Mouse (Mus musculus) embryonic facial prominence, embryonic 14.5 days (tissue): ENCODE data around the gene Snn. TPM values are rescaled to one million over a fixed set of nuclear protein-coding genes. Genes with fewer than 3 reads are reported as not detected.
A peak's percentile ranks its signal among the peaks of the same experiment; 100 is the strongest.

Experiments
- ATAC-seq: fragments of 200-750 bp; cut with Nextera tagmentation; 2 replicates; pipeline ENCODE4 v1.8.0; 2017; ENCODE audit warnings: low read depth, moderate number of reproducible peaks, moderate TSS enrichment
- DNase-seq: peaks from one replicate; pipeline ENCODE4 v3.0.0-alpha.2; 2015; ENCODE audit warnings: low spot score
- H3K27ac ChIP-seq: fragments of 300-500 bp; sonication (generic); replicated peaks from 2 replicates; pipeline ENCODE4 v1.5.1; 2014; ENCODE audit warnings: low read depth, mild to moderate bottlenecking, low read length, moderate library complexity
- H3K27me3 ChIP-seq: fragments of 300-500 bp; sonication (generic); replicated peaks from 2 replicates; pipeline ENCODE4 v1.6.1; 2014; ENCODE audit warnings: low read length; ENCODE audit not compliant: control insufficient read depth, insufficient read depth
- H3K36me3 ChIP-seq: fragments of 300-500 bp; sonication (generic); 2 replicates; pipeline ENCODE4 v1.6.1; 2014; ENCODE audit warnings: low read length, mixed read lengths; ENCODE audit not compliant: control insufficient read depth, insufficient read depth
- H3K4me1 ChIP-seq: fragments of 300-500 bp; sonication (generic); 2 replicates; pipeline ENCODE4 v1.6.1; 2014; ENCODE audit warnings: antibody characterized with exemption, low read length; ENCODE audit not compliant: control insufficient read depth, insufficient read depth
- H3K4me2 ChIP-seq: fragments of 300-500 bp; sonication (generic); 2 replicates; pipeline ENCODE4 v1.6.1; 2014; ENCODE audit warnings: low read depth, mild to moderate bottlenecking, low read length, moderate library complexity, mixed read lengths
- H3K4me3 ChIP-seq: fragments of 300-500 bp; sonication (generic); 2 replicates; pipeline ENCODE4 v1.5.1; 2014; ENCODE audit warnings: low read depth, mild to moderate bottlenecking, low read length
- H3K9ac ChIP-seq: fragments of 300-500 bp; sonication (generic); 2 replicates; pipeline ENCODE4 v1.6.1; 2014; ENCODE audit warnings: low read depth, mild to moderate bottlenecking, low read length, moderate library complexity, mixed read lengths
- H3K9me3 ChIP-seq: fragments of 300-500 bp; sonication (generic); 2 replicates; pipeline ENCODE4 v1.6.1; 2016; ENCODE audit warnings: low read length; ENCODE audit not compliant: control insufficient read depth
- WGBS: fragments of 180-500 bp; shearing (Covaris S2); extraction: QIAGEN DNeasy Blood & Tissue Kit; methylation state at CpG from one replicate; pipeline ENCODE4 v1.1.7; 2014; 5-methylcytosine and 5-hydroxymethylcytosine counted together
- polyA plus RNA-seq: library from polyadenylated mRNA; unstranded; fragments of >200 nt; fragmentation: Nextera tagmentation; extraction: Ambion mirVana; gene quantifications from 2 replicates; pipeline ENCODE4 v1.2.1, GENCODE M21; 2014

The Snn gene
- polyA plus RNA-seq, 1 experiment from 2014 or later: 46.9 TPM

DNA sequence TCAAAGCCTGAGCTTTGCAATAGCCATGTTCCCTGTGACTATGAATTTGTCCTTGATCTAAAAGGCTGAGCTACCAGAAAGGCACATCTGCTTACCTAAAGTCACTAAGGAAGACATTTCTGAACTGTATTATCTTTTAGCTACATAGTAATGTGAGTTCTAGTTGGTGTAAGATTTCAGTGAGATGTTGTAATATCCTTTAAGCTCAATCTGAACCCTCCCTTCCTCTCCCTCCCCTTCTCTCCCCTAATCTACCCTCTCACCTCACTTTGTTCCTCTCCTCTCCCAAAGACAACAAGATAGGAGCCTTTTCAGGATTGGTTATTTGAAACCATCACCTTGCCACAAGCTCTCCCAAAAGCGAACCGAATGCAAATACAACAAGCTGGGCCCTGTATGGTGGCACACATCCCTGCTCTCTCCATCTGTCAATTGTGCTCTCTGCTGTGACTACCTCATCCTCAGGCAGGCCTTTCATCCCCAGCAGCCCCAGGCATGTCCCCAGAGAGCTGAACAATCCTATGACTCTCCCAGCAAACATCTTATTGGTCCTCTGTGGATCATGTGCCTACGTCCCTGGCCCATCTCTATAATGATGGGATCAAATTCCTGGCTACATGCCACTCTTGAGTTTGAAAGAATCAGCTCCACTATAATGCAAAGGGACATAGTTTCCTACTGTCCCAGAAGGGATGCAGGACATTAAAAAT lies 39.2 kb upstream of the Snn start:
- no peak overlapping the region for H3K4me3 ChIP-seq
- H3K9me3 ChIP-seq: no peaks in the 10 kb centered on the region
- no peak overlapping the region for H3K4me2 ChIP-seq
- H3K9ac ChIP-seq: no peak overlapping the region
- H3K36me3 ChIP-seq: no peaks in the 10 kb centered on the region
- DNase-seq (peak; percentile 84), ATAC-seq (peak; percentile 92)
- H3K4me1 ChIP-seq: peaks cover 6% of the 10 kb centered on the region; the same call in 1 of the 2 replicates
- 28% methylated on average over 3 of the region's 3 CpGs for WGBS
- no peaks in the 10 kb centered on the region for H3K27me3 ChIP-seq
- peak overlapping the region; percentile 3 for H3K27ac ChIP-seq

DNA sequence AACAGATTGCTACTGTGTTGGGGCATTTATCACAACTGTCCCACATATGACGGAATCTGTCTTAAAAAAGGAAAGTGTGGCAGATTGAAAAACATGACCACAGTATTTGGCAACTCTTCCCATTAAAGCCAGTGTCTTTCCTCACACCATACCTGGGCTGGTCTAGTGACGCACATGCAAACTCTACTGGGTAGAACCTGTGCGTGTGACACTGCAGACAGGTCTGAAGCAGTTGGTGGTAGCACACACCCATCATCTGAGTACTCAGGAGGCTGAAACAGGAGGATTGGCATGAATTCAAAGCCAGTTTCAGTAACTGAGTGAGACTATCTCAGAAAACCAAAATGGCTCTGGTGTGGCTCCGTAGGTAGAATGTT lies 38.6 kb upstream of the Snn start:
- Histone ChIP-seq H3K36me3 (no peaks in the 10 kb centered on the region), H3K27me3 (no peaks in the 10 kb centered on the region), H3K27ac (no peak overlapping the region), H3K4me3 (no peak overlapping the region), H3K4me1 (peaks cover 6% of the 10 kb centered on the region; the same call in 1 of the 2 replicates), H3K9ac (no peak overlapping the region), H3K9me3 (no peaks in the 10 kb centered on the region), H3K4me2 (no peak overlapping the region)
- 81% methylated on average over 4 of the region's 4 CpGs for WGBS
- ATAC-seq: no peak
- no peak for DNase-seq

- no peaks in the 10 kb centered on the region for H3K36me3 ChIP-seq
- H3K27ac ChIP-seq: no peak overlapping the region
- H3K27me3 ChIP-seq: no peaks in the 10 kb centered on the region
- no peak for DNase-seq
- no peak overlapping the region for H3K9ac ChIP-seq
- H3K4me2 ChIP-seq: no peak overlapping the region
- H3K4me1 ChIP-seq: peaks cover 6% of the 10 kb centered on the region; the same call in 1 of the 2 replicates
- no peaks in the 10 kb centered on the region for H3K9me3 ChIP-seq
- no peak for ATAC-seq
- WGBS: 85% methylated on average over 5 of the region's 5 CpGs
- no peak overlapping the region for H3K4me3 ChIP-seq
These were observed 37.1 kb upstream of the Snn start for GRCm38 (mm10) chr16:11023618-11024017.

DNA sequence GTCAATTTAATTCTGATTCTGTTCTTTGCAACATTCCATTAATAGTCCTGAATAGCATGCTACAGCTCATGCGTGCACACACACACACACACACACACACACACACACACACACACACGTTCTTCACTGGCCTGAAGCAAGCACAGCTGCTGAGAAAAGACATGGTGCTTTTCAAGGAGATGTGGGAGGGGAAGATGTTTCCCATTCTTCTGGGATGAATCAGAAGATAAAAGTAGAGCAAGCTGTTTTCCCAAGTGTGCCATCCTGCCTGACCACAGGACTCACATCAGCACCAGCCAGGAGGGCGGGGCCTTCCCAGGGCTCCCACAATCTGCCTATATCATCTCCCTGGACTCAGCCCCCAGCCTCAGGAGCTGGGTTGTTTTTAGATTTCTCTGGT lies 35.9 kb upstream of the Snn start:
- peak; percentile 53 for DNase-seq
- H3K36me3 ChIP-seq: no peaks in the 10 kb centered on the region
- no peak; the same call in 1 of the 2 replicates for ATAC-seq
- H3K4me2 ChIP-seq: no peak overlapping the region
- no peaks in the 10 kb centered on the region for H3K27me3 ChIP-seq
- H3K4me3 ChIP-seq: no peak overlapping the region
- H3K27ac ChIP-seq: no peak overlapping the region
- WGBS: 74% methylated on average over 3 of the region's 3 CpGs
- no peak overlapping the region for H3K9ac ChIP-seq
- H3K9me3 ChIP-seq: no peaks in the 10 kb centered on the region
- H3K4me1 ChIP-seq: peaks cover 6% of the 10 kb centered on the region; the same call in 1 of the 2 replicates

DNA sequence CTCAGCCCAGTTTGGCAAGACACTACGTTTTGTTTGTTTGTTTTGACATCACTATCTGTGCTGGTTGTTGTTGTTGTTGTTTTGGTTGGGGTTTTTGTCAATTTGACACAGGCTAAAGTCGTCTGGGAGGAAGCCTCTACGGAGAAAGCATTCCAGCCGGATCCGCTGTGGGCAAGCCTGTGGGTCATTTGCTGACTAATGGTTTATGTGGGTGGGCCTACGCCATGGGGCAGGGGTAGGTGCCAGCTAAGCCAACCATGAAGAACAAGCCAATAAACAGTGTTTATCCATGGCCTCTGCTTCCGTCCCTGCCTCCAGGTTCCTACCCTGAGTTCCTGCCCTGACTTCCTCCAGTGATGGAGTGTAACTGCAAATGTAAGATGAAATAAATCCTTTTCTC lies 32.5 kb upstream of the Snn start:
- Histone ChIP-seq H3K27ac (no peak overlapping the region), H3K4me2 (no peak overlapping the region), H3K4me3 (no peak overlapping the region), H3K9me3 (no peaks in the 10 kb centered on the region), H3K36me3 (no peaks in the 10 kb centered on the region), H3K27me3 (no peaks in the 10 kb centered on the region), H3K9ac (no peak overlapping the region), H3K4me1 (no peaks in the 10 kb centered on the region)
- DNase-seq: no peak
- WGBS: 75% methylated on average over 7 of the region's 7 CpGs
- ATAC-seq: no peak

GRCm38 (mm10) chr16:11030844-11031243 lies 29.9 kb upstream of the Snn start:
- 75% methylated on average over 4 of the region's 4 CpGs for WGBS
- H3K4me1 ChIP-seq: no peaks in the 10 kb centered on the region
- H3K36me3 ChIP-seq: no peaks in the 10 kb centered on the region
- DNase-seq (no peak), ATAC-seq (no peak)
- no peak overlapping the region for H3K9ac ChIP-seq
- no peaks in the 10 kb centered on the region for H3K27me3 ChIP-seq
- no peaks in the 10 kb centered on the region for H3K9me3 ChIP-seq
- no peak overlapping the region for H3K4me3 ChIP-seq
- no peak overlapping the region for H3K4me2 ChIP-seq
- H3K27ac ChIP-seq: no peak overlapping the region

DNA sequence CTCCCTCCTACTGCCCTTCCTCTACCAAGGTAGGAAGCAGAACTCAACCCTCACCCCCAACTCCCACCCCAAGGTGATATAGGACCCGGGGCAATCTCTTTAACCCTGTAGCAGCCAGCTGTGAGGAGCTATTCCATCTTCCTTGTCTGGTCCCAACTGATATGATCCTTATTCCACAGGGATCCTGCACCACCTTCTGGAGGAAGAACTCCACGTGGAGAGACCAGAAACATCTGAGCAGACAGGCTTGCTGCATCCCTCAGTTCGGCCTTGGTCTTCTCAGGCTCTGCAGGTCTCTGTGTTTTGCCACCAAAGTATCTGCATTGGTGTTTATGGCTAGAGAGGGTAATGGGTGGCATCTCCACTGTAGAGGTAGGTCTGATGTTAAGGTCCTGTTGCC lies 29.4 kb upstream of the Snn start:
- no peaks in the 10 kb centered on the region for H3K9me3 ChIP-seq
- DNase-seq (no peak), ATAC-seq (no peak)
- H3K36me3 ChIP-seq: no peaks in the 10 kb centered on the region
- no peak overlapping the region for H3K9ac ChIP-seq
- H3K4me3 ChIP-seq: no peak overlapping the region
- no peaks in the 10 kb centered on the region for H3K4me1 ChIP-seq
- 62% methylated on average over 3 of the region's 3 CpGs for WGBS
- H3K27me3 ChIP-seq: no peaks in the 10 kb centered on the region
- H3K4me2 ChIP-seq: no peak overlapping the region
- no peak overlapping the region for H3K27ac ChIP-seq

GRCm38 (mm10) chr16:11034193-11034803 lies 26.4 kb upstream of the Snn start:
- H3K4me2 ChIP-seq: no peak overlapping the region
- no peaks in the 10 kb centered on the region for H3K9me3 ChIP-seq
- DNase-seq (peak; percentile 89), ATAC-seq (peak; percentile 80)
- no peaks in the 10 kb centered on the region for H3K27me3 ChIP-seq
- WGBS: 3% methylated on average over 4 of the region's 4 CpGs
- no peaks in the 10 kb centered on the region for H3K36me3 ChIP-seq
- H3K4me3 ChIP-seq: no peak overlapping the region
- no peak overlapping the region for H3K27ac ChIP-seq
- no peaks in the 10 kb centered on the region for H3K4me1 ChIP-seq
- no peak overlapping the region for H3K9ac ChIP-seq

DNA sequence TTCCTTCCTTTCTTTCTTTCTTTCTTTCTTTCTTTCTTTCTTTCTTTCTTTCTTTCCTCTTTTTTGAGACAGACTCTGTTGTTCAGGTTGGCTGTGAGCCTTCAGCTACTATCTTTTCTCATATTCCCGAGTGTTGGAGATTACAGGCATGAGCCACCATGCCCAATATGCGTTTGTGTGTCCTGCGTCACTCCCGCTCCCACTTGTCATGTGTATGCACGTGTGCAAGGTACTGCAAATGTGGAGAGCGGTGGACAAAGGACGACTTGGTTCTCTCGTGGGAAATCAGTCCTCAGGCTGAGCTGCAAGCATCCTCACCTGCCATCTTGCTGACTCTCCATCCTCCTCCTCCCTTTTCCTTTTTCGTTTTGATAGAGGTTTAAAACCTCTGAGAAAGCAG lies 25.5 kb upstream of the Snn start:
- Histone ChIP-seq H3K36me3 (no peaks in the 10 kb centered on the region), H3K4me3 (no peak overlapping the region), H3K9ac (no peak overlapping the region), H3K9me3 (no peaks in the 10 kb centered on the region), H3K27ac (no peak overlapping the region), H3K4me1 (no peaks in the 10 kb centered on the region), H3K4me2 (no peak overlapping the region), H3K27me3 (no peaks in the 10 kb centered on the region)
- no peak for DNase-seq
- no peak for ATAC-seq
- 85% methylated on average over 9 of the region's 9 CpGs for WGBS
